Mouse (Mus musculus) forebrain, postnatal 0 days (tissue): ENCODE measurements around the gene Cox8a. TPM values are rescaled to one million over a fixed set of nuclear protein-coding genes. Genes with fewer than 3 reads are reported as not detected.

Source experiments
- ATAC-seq: fragments of 200-750 bp; cut with Nextera tagmentation; 2 replicates; pipeline ENCODE4 v1.8.0; 2017; ENCODE audit warnings: mild to moderate bottlenecking, moderate library complexity
- DNase-seq: peaks from one replicate; pipeline ENCODE4 v3.0.0-alpha.2; 2015
- H3K27ac ChIP-seq: fragments of 300-500 bp; sonication (generic); 2 replicates; pipeline ENCODE4 v1.5.1; 2014; ENCODE audit warnings: low read depth, mild to moderate bottlenecking, antibody characterized with exemption, low read length, moderate library complexity, mixed read lengths
- H3K27me3 ChIP-seq: fragments of 300-500 bp; sonication (generic); 2 replicates; pipeline ENCODE4 v1.6.1; 2014; ENCODE audit warnings: mild to moderate bottlenecking, low read length, mixed read lengths; ENCODE audit not compliant: insufficient read depth
- H3K36me3 ChIP-seq: fragments of 300-500 bp; sonication (generic); 2 replicates; pipeline ENCODE4 v1.6.1; 2014; ENCODE audit warnings: mild to moderate bottlenecking, moderate library complexity; ENCODE audit not compliant: insufficient read depth
- H3K4me1 ChIP-seq: fragments of 300-500 bp; sonication (generic); 2 replicates; pipeline ENCODE4 v1.6.1; 2014; ENCODE audit warnings: antibody characterized with exemption; ENCODE audit not compliant: insufficient read depth
- H3K4me2 ChIP-seq: fragments of 300-500 bp; sonication (generic); 2 replicates; pipeline ENCODE4 v1.6.1; 2014; ENCODE audit warnings: low read depth, mild to moderate bottlenecking, moderate library complexity
- H3K4me3 ChIP-seq: fragments of 300-500 bp; sonication (generic); 2 replicates; pipeline ENCODE4 v1.5.1; 2014; ENCODE audit warnings: low read depth, low read length, mixed read lengths
- H3K9ac ChIP-seq: fragments of 300-500 bp; sonication (generic); 2 replicates; pipeline ENCODE4 v1.6.1; 2014; ENCODE audit warnings: mild to moderate bottlenecking
- H3K9me3 ChIP-seq: fragments of 300-500 bp; sonication (generic); 2 replicates; pipeline ENCODE4 v1.6.1; 2016; ENCODE audit warnings: low read length
- CTCF ChIP-seq: sonication (generic); IDR thresholded peaks from 2 replicates; pipeline ENCODE4 v1.5.1; 2016; ENCODE audit warnings: antibody characterized with exemption, control low read depth, low read depth
- WGBS: fragments of 180-500 bp; shearing (Covaris S2); extraction: QIAGEN DNeasy Blood & Tissue Kit; methylation state at CpG from one replicate; pipeline ENCODE4 v1.1.7; 2014; 5-methylcytosine and 5-hydroxymethylcytosine counted together
- polyA plus RNA-seq: library from polyadenylated mRNA; unstranded; fragments of >200 nt; fragmentation: Nextera tagmentation; extraction: Ambion mirVana; gene quantifications from 2 replicates; pipeline ENCODE4 v1.2.1, GENCODE M21; 2015
- total RNA-seq: library from RNA; depleted of rRNA; stranded (reverse); fragments of >200 nt; gene quantifications from 2 replicates; pipeline ENCODE4 v1.2.3, GENCODE M21; 2014

The Cox8a gene
- total and polyA plus RNA-seq, 2 experiments from 2014 or later = 735 to 1,247 TPM

- no peak overlapping the region for H3K27ac ChIP-seq
- 48% methylated on average over 3 of the region's 3 CpGs for WGBS
- H3K4me1 ChIP-seq = peaks cover 5% of the 10 kb centered on the region
- H3K27me3 ChIP-seq = no peaks in the 10 kb centered on the region
- no peaks in the 10 kb centered on the region for H3K9me3 ChIP-seq
- TF ChIP-seq CTCF = no peak
- ATAC-seq (no peak), DNase-seq (no peak)
- no peak overlapping the region for H3K9ac ChIP-seq
- H3K4me3 ChIP-seq = no peak overlapping the region
- no peaks in the 10 kb centered on the region for H3K36me3 ChIP-seq
- no peak overlapping the region for H3K4me2 ChIP-seq
Observed at GRCm38 (mm10) chr19:7178841-7179452, 38.5 kb downstream of the Cox8a start.

GRCm38 (mm10) chr19:7177804-7178511 lies 39.5 kb downstream of the Cox8a start:
- H3K4me3 ChIP-seq = no peak overlapping the region
- ATAC-seq (no peak), DNase-seq (no peak)
- H3K36me3 ChIP-seq = no peaks in the 10 kb centered on the region
- no peak for TF ChIP-seq CTCF
- no peak overlapping the region for H3K9ac ChIP-seq
- 51% methylated on average over 13 of the region's 13 CpGs for WGBS
- no peaks in the 10 kb centered on the region for H3K9me3 ChIP-seq
- peaks cover 5% of the 10 kb centered on the region for H3K4me1 ChIP-seq
- H3K4me2 ChIP-seq = no peak overlapping the region
- H3K27me3 ChIP-seq = no peaks in the 10 kb centered on the region
- H3K27ac ChIP-seq = no peak overlapping the region

GRCm38 (mm10) chr19:7176041-7176696 lies 41.2 kb downstream of the Cox8a start:
- ATAC-seq = no peak
- no peak overlapping the region for H3K9ac ChIP-seq
- H3K27ac ChIP-seq = no peak overlapping the region
- H3K4me3 ChIP-seq = no peak overlapping the region
- no peak overlapping the region for H3K4me2 ChIP-seq
- no peaks in the 10 kb centered on the region for H3K27me3 ChIP-seq
- peaks cover 11% of the 10 kb centered on the region for H3K4me1 ChIP-seq
- no peaks in the 10 kb centered on the region for H3K9me3 ChIP-seq
- no peaks in the 10 kb centered on the region for H3K36me3 ChIP-seq
- TF ChIP-seq CTCF = no peak
- DNase-seq = no peak
- WGBS = 11% methylated on average over 11 of the region's 11 CpGs

- Histone ChIP-seq H3K9ac (no peak overlapping the region), H3K27me3 (no peaks in the 10 kb centered on the region), H3K27ac (no peak overlapping the region), H3K4me2 (peak overlapping the region; percentile 13; the same call in 1 of the 2 replicates), H3K4me3 (no peak overlapping the region), H3K4me1 (peaks cover 11% of the 10 kb centered on the region), H3K9me3 (no peaks in the 10 kb centered on the region), H3K36me3 (no peaks in the 10 kb centered on the region)
- WGBS = 8% methylated on average over 13 of the region's 13 CpGs
- no peak for TF ChIP-seq CTCF
- ATAC-seq (peak; percentile 96), DNase-seq (peak; percentile 83)
Observed at GRCm38 (mm10) chr19:7172051-7172866, 45.2 kb downstream of the Cox8a start.

- Histone ChIP-seq H3K4me2 (no peak overlapping the region), H3K4me3 (no peak overlapping the region), H3K9me3 (no peaks in the 10 kb centered on the region), H3K27ac (no peak overlapping the region), H3K36me3 (no peaks in the 10 kb centered on the region), H3K9ac (no peak overlapping the region), H3K4me1 (peaks cover 11% of the 10 kb centered on the region), H3K27me3 (no peaks in the 10 kb centered on the region)
- ATAC-seq (no peak), DNase-seq (no peak)
- WGBS = 21% methylated on average over 8 of the region's 8 CpGs
- no peak for TF ChIP-seq CTCF
Observed at GRCm38 (mm10) chr19:7171447-7171846, 46.0 kb downstream of the Cox8a start.

- Histone ChIP-seq H3K9me3 (no peaks in the 10 kb centered on the region), H3K36me3 (no peaks in the 10 kb centered on the region), H3K4me2 (no peak overlapping the region), H3K4me1 (peaks cover 11% of the 10 kb centered on the region), H3K9ac (no peak overlapping the region), H3K27ac (no peak overlapping the region), H3K27me3 (no peaks in the 10 kb centered on the region), H3K4me3 (no peak overlapping the region)
- WGBS = 87% methylated on average over 6 of the region's 6 CpGs
- no peak for ATAC-seq
- no peak for DNase-seq
- no peak for TF ChIP-seq CTCF
Observed at GRCm38 (mm10) chr19:7170916-7171315, 46.5 kb downstream of the Cox8a start.
